Mouse (Mus musculus): Measurements from ENCODE around the gene Ahcyl2.

Ahcyl2 gene

GRCm38 (mm10) chr6:29853213-29853899, 85.5 kb downstream of the Ahcyl2 start:
- DNase-seq (ENCODE audit: low spot score) = peak; percentile 66

GRCm38 (mm10) chr6:29853900-29854390, 86.1 kb downstream of the Ahcyl2 start:
- DNase-seq (ENCODE audit: low spot score) = no peak

- DNase-seq (ENCODE audit: low spot score) = no peak
Observed at GRCm38 (mm10) chr6:29858619-29859018, 90.8 kb downstream of the Ahcyl2 start.

GRCm38 (mm10) chr6:29859344-29859743, 91.5 kb downstream of the Ahcyl2 start:
- no peak for DNase-seq (ENCODE audit: low spot score)

GRCm38 (mm10) chr6:29860238-29860637, 92.4 kb downstream of the Ahcyl2 start:
- no peak for DNase-seq (ENCODE audit: low spot score)

GRCm38 (mm10) chr6:29864926-29865325, 97.1 kb downstream of the Ahcyl2 start:
- DNase-seq (ENCODE audit: low spot score) = no peak

- DNase-seq (ENCODE audit: low spot score) = no peak
Observed at GRCm38 (mm10) chr6:29866935-29867724, 99.3 kb downstream of the Ahcyl2 start.

- DNase-seq (ENCODE audit: low spot score) = no peak
Observed at GRCm38 (mm10) chr6:29868341-29868895, 100.6 kb downstream of the Ahcyl2 start.

- DNase-seq (ENCODE audit: low spot score) = no peak
Observed at GRCm38 (mm10) chr6:29873654-29874053, 105.8 kb downstream of the Ahcyl2 start.

- no peak for DNase-seq (ENCODE audit: low spot score)
Observed at GRCm38 (mm10) chr6:29875576-29875975, 107.8 kb downstream of the Ahcyl2 start.

- DNase-seq (ENCODE audit: low spot score) = no peak
Observed at GRCm38 (mm10) chr6:29876782-29877181, 109.0 kb downstream of the Ahcyl2 start.

GRCm38 (mm10) chr6:29879579-29879978, 111.8 kb downstream of the Ahcyl2 start:
- DNase-seq (ENCODE audit: low spot score) = no peak

- no peak for DNase-seq (ENCODE audit: low spot score)
Observed at GRCm38 (mm10) chr6:29880796-29881195, 113.0 kb downstream of the Ahcyl2 start.

GRCm38 (mm10) chr6:29881936-29882335, 114.1 kb downstream of the Ahcyl2 start:
- no peak for DNase-seq (ENCODE audit: low spot score)

- no peak for DNase-seq (ENCODE audit: low spot score)
Observed at GRCm38 (mm10) chr6:29882870-29883269, 115.1 kb downstream of the Ahcyl2 start.

- no peak for DNase-seq (ENCODE audit: low spot score)
Observed at GRCm38 (mm10) chr6:29891151-29891550, 123.3 kb downstream of the Ahcyl2 start.

- no peak for DNase-seq (ENCODE audit: low spot score)
Observed at GRCm38 (mm10) chr6:29896976-29897375, 129.2 kb downstream of the Ahcyl2 start.

GRCm38 (mm10) chr6:29901450-29901849, 133.6 kb downstream of the Ahcyl2 start:
- DNase-seq (ENCODE audit: low spot score) = no peak

GRCm38 (mm10) chr6:29902256-29902655, 134.4 kb downstream of the Ahcyl2 start:
- no peak for DNase-seq (ENCODE audit: low spot score)

- no peak for DNase-seq (ENCODE audit: low spot score)
Observed at GRCm38 (mm10) chr6:29903343-29903914, 135.6 kb downstream of the Ahcyl2 start.

- DNase-seq (ENCODE audit: low spot score) = no peak
Observed at GRCm38 (mm10) chr6:29904281-29904680, 136.5 kb downstream of the Ahcyl2 start.

- no peak for DNase-seq (ENCODE audit: low spot score)
Observed at GRCm38 (mm10) chr6:29910631-29911030, 142.8 kb downstream of the Ahcyl2 start.

GRCm38 (mm10) chr6:29913673-29914072, 145.9 kb downstream of the Ahcyl2 start:
- no peak for DNase-seq (ENCODE audit: low spot score)

Measured in MN1 (cell line).